Mouse (Mus musculus): ENCODE measurements around the gene Myrfl.

Gene Myrfl

DNA sequence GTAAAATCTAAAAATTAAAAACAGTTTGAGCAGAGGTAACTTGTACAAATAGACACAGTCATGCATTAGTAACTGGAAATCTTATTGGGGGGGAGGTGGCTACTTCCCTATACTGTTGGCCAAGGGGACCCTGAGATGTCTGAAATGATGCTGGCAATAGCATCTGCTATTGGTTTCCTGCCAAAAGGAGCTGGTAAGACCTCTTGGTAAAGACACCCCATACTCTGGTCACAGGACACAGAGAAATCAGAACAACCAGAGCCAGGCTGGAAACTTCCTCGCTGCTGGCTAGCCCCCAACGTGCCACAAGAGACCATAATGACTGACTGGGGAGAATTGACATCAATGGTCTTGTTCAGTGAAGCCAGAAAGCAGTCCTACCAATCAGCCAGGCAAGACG lies 55.2 kb downstream of the Myrfl start:
- in situ Hi-C loops (cut with MboI, MseI), result no loop called here

DNA sequence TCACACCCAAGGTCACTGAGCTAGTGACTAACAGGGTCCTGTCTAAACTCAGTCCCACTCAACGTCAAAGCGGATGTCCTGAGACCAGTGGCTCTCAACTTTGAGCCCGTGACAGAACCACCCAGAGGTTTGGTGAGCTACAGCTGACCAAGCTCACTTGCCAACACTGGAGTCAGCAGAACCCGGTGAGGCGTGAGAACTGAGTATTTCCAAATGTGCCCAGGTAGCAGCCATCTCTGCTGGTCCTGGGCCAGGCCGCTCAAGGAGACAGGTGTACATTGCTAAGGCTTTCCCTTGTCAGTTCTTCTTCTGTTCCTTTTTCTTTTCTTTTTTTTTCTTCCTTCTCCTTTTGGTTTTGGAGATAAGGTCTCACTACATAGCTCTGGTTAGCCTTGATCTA lies 66.0 kb downstream of the Myrfl start:
- in situ Hi-C loops (cut with MboI, MseI), result no loop called here

DNA sequence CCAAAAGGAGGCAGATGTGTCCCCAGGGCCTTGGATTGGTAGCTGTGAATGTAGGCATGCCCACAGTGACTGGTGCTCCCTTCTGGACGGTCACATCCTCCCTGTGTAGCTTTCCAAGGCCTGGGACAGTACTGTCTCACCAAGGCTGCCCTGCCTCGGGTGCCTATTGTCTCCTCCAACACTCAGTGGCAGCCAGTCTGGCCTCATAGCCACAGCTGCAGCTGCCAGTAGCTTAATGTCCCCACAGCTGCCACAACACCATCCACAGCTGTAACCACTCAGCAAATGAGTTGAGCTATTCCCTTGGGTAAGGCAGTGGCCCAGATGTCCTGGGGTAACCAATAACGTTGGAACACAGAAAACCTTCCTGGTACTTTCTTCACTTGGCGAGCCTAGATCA lies 68.6 kb downstream of the Myrfl start:
- in situ Hi-C loops (cut with MboI, MseI), result no loop called here

DNA sequence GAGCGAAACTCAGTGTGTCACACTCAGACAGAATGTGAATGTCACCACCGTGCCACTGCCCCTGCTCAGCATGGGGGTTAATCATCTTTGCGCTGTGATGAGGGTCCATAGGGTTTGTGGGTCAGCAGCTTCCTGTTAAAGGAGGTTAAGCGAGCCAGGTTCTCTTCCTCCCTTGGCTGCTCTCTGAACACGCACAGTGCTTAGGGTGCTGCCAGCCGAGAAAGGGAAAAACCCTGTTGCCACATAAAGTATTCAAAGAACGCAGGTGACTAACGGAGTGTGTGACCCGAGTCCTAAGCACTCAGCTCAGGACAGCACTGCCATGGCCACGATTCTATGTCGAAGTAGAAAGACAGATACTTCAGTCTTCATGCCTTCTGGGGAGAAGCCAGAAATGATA lies 69.4 kb downstream of the Myrfl start:
- in situ Hi-C loops (cut with MboI, MseI), result no loop called here

DNA sequence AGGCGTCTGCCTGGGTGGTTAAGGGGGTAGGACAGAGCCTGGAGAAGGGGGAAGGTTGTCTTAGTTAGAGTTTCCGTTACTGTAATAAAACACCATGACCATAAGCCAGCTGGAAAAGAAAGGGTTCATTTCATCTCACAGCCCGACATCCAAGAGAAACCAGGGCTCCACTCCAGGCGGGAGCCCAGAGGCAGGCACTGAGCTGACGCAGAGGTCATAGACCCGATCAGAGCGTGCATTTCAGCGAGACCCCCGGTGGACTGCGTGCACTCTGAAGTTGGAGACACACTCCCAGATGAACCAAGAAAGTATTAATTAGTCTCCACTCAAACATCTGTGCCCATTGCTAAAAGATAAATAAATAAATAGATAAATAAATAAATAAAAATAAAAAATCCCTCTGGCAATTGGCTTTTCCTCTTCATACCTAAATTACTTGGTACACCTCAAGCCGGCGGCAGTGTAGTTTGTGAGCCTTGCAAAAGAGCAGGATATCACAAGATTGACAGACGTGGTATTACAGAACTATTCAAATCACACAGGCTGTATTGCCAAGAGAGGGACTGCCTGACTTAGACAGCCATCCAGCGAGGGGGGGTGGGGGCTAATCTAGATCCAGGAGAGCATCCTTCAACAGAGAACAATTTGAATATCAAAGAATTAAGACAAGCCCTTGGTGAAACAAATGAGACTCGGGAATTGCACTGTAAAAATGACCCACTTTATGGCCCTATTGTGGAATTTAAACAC lies 81.2 kb downstream of the Myrfl start:
- in situ Hi-C loops (cut with MboI, MseI), result no loop called here

DNA sequence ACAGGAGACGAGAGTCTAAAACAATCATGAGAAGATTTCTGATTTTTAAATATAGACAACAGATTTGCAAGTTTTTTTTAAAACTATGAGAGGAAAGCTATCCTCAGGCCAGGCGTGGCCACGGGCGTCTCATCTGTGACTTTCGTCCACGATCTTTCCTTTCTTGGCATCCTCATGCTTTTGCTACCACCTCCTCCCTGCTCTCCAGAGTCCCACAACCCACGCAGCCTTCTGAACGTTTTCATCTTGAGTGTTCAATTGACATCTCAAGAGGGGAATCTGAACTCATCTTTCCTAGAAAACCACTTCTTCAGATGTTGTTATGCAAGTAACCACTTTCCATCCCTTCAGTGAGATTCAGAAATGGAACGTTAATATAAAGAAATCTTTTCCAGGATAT lies 83.6 kb downstream of the Myrfl start:
- in situ Hi-C loops (cut with MboI, MseI), result no loop called here

DNA sequence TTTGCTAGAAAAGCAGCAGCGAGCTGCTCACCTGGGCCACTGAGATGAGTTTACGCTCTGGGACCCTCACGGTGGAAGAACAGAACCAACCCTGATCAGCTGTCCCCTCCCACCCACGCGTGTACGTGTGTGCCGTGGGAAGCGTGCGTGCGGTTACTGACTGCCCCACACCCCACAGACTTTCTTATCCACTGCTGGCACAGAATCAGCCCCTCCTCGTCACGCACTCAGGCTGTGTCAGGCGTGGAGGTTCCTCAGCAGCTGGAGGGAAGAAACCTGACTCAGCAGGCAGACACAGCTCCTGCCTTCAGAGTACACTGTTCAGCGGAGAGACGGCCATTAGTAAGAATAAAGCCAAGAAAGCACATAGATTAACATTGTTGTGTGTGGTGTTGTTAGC lies 86.0 kb downstream of the Myrfl start:
- in situ Hi-C loops (cut with MboI, MseI), result no loop called here

DNA sequence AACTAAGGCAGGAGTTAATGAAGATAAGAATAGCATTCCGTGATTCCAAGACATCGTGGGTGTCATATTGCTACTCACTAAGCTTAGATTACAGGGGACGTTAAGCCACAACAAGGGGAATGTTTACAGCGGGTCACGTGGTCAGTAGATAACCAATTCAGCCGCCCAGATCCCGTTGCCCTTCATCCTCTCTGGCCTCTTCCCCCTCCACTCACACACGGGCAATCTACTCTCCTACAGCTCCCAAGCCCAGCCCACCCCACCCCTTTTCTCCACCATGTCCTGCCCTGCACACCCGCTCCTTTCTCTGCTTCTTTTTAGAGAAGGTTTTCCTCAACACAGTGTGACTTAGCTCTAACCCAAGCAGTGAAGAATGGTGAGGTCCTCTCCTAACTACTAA lies 87.3 kb downstream of the Myrfl start:
- in situ Hi-C loops (cut with MboI, MseI), result no loop called here

DNA sequence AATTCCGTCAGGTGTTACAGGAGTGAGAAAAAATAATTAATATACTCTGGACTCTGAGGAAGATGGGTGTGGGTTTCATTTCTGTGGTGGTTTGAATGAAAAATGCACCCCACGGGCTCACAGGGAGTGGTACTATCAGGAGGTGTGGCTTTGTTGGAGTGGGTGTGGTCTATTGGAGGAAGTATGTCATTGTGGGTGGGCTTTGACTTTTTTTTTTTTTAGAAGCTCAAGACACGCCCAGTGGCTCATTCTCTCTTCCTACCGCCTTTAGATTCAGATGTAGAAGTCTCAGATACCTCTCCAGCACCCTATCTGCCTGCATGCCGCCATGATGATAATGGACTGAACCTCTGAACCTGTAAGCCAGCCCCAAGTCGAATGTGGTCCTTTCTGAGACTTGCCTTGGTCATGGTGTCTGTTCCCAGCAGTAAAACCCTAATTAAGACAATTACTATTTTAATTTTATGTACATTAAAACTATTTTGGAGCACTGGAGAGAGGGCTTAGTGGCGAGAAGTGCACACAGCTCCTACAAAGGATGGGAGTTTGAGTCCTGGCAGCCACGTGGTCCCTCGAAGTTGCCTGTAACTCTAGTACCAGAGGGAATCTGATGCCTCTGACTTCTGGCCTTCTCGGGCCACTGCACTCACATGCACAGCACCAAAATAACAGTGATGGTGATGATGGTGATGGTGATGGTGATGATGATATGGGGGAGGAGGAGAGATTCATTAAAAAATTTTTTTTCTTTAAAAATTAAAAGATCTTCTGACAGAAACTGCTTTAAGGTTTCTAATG lies 88.0 kb downstream of the Myrfl start:
- in situ Hi-C loops (cut with MboI, MseI), result no loop called here

DNA sequence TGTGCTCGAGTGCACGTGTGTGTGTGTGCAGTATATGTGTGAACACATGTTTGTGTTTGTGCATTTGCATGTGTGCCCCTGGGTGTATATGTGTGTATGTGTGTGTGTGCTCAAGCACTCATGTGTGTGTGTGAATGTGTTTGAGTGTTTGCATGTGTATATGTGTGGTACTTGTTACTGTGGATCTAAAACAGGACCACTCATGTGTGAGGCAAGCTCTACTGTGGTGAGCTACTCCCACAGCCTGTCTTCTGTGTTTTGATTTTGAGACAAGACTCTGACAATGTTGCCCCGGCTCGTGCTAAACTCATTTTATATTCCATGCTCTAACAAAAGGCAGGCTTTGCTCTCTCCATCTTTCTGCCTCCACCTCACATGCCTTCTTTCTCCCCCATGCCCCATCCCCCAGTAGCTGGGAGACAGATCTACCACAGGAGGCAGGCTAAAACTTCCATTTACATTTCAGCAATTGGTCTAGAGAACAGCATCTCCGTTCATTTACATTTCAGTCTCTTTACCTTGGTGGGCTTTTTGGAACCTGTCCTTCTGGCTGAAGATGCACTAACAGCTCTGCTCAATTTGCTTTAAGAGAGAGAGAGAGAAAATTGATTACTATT lies 94.4 kb downstream of the Myrfl start:
- in situ Hi-C loops (cut with MboI, MseI), result no loop called here

DNA sequence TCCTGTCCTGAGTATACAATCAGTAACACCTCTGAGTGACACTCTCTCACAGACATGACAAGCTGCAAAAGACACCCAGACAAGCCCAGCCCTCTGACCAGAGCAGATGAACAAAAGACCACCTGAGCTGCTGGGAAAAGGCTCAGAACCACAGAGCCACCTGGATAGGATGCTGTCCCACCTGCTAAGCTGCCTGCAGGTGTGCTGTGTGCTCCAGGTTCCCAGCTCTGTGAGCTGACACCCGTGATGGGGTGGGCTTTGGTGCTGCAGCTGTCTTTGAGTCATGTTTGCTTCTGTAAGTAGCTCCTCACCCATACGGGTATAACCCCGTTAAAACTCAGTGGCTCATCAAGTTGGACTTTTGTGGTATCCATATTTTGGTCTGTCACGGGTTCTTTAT lies 95.4 kb downstream of the Myrfl start:
- in situ Hi-C loops (cut with MboI, MseI), result no loop called here

DNA sequence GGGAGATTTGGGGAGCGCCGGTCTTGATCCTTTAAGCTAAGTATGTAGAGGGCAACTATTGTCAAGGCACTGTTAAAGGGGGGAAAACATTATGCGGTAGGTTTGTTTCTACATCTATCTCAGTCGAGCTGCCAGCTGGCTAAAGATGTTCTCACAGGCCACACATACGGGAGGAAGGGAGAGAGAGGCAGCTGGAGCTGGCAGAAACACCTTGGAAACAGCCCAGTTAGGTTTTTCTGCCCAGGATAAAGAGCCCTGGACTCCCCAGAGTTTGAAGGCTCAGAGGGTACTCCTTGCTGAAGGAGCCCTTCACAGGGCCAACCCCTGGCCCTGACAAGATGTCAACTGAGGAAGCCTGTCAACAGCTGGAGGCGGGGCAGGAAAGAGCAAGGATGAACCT lies 100.7 kb downstream of the Myrfl start:
- in situ Hi-C loops (cut with MboI, MseI), result loop anchor here in 1 of 2 experiments (25.0 kb wide), 1 partner anchor 459 kb away; no protein-coding TSS in a partner anchor

DNA sequence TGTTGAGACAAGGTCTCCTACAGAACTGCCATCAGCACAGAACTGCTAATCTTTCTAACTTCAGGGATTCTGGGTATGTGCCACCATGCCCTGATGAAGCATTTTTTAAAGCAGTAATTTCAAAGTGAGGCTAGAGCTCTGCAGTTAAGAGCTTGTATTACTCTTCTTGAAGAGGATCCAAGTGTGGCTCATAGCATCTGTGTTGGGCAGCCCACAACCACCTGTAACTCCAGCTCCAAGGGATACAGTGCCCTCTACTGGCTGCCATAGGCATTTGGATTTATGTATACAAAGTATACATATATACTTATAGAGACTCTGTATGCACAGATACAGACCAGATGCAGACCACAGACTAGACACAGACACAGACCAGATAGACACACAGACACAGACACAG lies 107.6 kb downstream of the Myrfl start:
- in situ Hi-C loops (cut with MboI, MseI), result loop anchor here in 1 of 2 experiments (25.0 kb wide), 1 partner anchor 452 kb away; no protein-coding TSS in a partner anchor

DNA sequence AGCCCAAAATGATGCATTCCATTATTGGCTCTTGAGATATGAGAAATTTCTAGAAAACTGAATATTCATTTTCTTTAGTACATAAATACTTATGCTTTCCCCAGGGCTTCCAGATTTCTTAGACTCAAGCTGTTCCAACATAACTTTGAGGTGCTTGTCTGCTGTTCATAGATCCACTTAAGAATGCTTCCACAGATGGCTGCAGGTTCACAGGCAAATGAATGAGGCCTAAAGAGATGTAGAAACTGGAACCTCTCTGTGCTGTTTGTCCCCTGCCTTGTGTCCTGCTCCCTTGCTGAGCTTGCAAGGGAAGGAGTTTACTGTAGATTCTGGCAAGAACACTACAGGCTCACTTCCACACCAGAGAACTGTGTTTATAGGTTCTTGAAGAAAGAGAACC lies 108.3 kb downstream of the Myrfl start:
- in situ Hi-C loops (cut with MboI, MseI), result loop anchor here in 1 of 2 experiments (25.0 kb wide), 1 partner anchor 451 kb away; no protein-coding TSS in a partner anchor

DNA sequence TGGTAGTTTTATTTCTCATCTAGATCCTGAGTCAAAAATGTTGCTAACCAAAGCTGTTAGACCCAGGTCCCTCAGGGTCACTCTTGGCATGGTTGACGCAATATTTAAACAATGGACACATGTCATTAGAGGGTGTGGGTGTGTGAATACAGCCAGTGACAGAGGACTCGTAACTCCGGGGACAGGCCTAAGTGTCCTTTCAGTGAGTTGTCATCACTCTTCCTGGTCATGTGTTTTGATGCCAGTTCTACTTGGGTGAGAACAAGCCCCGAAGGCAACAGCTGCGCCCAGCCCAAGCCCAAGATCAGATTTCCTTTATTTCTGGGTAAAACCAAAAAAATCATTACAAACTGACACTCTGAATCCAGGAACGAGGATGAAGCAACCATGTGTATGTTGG lies 112.6 kb downstream of the Myrfl start:
- in situ Hi-C loops (cut with MboI, MseI), result loop anchor here in 1 of 2 experiments (25.0 kb wide), 1 partner anchor 447 kb away; no protein-coding TSS in a partner anchor

DNA sequence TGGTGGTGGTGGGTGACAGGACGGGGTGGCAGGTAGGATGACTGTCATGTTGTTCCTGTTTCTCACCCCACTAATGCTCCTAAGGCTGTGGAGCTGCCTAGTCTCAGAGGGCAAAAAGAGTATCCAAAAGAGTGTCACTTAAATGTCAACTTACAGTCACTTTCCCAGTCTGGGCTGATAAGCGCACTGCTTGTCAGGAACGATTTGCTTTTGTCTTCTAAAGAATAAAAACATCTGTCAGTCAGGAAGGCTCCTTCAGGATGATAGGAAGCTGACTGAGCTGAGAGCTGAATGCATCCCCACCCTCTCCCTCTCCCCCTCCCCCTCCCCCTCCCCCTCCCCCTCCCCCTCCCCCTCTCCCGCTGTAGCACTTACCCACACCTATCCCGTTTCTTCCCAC lies 113.7 kb downstream of the Myrfl start:
- in situ Hi-C loops (cut with MboI, MseI), result loop anchor here in 1 of 2 experiments (25.0 kb wide), 1 partner anchor 446 kb away; no protein-coding TSS in a partner anchor

DNA sequence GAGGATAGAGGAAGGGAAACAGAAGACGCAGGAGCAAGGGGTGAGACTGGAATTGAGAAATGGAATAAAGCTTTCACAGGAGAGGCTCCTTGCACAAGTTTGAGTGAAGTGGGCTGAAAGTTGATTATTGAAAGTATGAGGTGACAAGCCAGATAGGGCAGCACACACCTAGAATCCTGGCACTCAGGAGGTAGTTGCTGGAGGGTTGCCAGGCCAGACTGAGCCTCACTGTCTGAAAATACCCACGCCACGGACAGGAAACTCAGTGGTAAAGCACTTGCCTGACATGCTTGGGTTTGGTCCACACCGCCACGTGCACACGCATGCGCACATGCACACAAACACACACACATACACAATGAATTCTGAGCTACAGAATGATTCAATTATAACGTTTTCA lies 118.8 kb downstream of the Myrfl start:
- in situ Hi-C loops (cut with MboI, MseI), result loop anchor here in 1 of 2 experiments (10.0 to 25.0 kb wide), 2 partner anchors 333 to 441 kb away; no protein-coding TSS in a partner anchor

DNA sequence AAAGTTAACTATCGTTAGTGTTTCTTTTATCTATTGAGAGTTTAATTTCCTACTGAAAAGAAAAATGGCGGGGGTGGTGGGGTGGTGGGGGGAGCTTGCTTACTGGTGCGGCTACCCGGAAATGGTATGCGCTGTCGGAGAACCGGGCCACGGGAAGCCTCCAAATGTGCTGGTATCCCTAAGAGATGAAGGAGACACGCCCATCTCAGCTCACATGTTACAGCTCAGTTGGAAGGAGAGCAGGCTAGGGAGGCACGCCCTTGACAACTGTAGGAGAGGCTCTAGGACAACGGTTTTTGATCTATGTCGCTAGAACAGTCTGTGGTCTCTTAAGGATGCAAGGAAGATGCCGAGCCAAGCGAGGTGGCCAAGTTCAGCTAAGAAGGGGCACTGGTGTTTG lies 119.9 kb downstream of the Myrfl start:
- in situ Hi-C loops (cut with MboI, MseI), result loop anchor here in 1 of 2 experiments (10.0 to 25.0 kb wide), 2 partner anchors 332 to 440 kb away; no protein-coding TSS in a partner anchor

DNA sequence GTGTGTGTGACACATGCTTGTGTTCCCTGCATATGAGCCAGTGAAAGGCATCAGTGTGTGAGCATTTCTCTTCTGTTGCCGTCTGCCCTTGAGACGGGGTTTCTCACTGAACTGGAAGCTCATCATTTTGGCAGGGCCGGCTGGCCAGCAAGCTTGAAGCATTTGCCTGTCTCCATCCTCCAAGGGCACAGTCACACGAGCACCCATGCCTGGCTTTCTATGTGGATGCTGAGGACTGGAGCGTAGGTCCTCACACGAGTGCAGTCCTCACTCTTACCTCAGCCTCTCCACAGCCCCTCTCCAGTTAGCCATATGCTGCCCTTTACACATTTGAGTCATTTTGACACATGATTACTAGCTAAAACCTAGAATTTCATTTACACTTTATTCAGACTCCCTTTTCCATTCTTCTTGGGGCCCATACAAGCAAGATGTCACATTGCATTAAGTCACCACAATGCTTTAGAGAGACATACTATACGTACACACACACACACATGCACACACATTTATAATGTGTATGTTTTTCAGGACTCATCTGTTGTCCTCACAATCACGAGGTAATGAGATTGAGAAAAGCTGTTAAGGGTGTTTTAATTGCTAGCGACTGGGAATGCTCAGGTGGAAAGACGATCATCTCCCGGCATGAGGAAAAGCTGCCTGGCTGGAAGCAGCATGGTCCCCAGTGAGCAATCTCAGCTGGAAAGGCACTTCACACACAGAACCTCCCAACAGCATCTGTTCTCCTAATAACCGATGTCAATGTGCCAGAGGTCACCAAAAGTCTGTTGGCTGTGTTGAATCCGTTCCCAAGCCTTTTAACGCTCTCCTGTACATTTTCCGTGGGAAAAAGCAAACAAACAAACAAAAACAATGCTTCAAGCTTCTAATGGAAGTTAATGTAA lies 122.6 kb downstream of the Myrfl start:
- in situ Hi-C loops (cut with MboI, MseI), result loop anchor here in 1 of 2 experiments (10.0 kb wide), 1 partner anchor 329 kb away; no protein-coding TSS in a partner anchor

DNA sequence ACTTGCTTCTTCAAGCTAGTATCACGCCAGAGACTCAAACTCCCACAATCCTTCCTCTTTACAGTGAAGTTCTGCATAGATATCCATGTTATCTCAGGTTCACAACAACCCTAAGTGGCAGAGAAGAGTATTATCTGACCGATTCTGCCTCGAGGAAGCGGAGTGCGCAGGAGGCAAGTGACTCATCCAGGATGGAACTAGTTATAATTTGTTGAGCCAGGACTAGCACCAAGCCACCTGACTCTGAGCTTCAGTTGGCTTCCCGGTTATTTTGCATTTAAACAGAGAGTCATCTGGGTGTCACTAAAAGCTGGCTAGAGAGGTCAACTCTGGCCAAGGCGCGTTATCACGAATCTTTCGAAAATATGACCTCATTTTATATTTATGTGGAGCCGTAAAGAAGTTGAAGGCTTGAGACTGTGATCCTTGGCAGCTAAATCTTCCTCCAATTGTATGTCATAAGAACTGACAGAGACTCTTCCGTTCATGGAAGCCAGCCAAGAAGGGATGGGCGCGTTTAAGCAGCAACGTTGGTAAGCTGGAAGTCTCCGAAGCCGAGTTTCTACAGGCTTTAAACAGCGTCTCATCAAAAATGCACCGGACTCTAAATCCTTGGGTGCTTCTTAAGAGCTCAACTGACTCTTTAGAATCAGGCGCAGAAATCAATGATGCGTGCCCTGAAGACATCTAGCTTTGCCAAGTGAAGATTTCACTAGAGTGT lies 125.3 kb downstream of the Myrfl start:
- in situ Hi-C loops (cut with MboI, MseI), result loop anchor here in 1 of 2 experiments (10.0 kb wide), 1 partner anchor 327 kb away; no protein-coding TSS in a partner anchor

Measured in T-helper 17 cell (primary cell).